Mouse (Mus musculus): Measurements from ENCODE around the gene Fsd2.

Gene Fsd2

DNA sequence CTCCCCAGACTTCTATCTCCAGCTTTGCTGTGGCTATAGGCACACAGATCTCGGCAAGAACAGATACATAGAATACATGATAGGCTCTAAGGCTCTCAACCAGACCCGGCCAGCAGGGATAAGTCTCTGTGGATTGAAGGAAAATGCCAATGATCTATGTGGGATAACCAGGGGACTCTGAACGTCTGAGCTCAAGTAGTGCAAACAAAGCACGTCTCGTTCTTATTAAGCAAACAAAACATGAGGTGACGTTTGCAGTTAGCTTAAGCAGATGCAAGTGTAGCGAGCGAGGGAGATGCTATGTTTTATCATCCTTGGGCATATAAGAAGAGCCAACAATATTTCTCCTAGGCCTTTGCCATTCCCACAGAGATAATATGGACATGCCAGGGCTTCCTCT, 23.8 kb downstream of the Fsd2 start:
- DNase-seq (ENCODE audit: low read depth in 2 of 2, low spot score in 2 of 2) = no peak

DNA sequence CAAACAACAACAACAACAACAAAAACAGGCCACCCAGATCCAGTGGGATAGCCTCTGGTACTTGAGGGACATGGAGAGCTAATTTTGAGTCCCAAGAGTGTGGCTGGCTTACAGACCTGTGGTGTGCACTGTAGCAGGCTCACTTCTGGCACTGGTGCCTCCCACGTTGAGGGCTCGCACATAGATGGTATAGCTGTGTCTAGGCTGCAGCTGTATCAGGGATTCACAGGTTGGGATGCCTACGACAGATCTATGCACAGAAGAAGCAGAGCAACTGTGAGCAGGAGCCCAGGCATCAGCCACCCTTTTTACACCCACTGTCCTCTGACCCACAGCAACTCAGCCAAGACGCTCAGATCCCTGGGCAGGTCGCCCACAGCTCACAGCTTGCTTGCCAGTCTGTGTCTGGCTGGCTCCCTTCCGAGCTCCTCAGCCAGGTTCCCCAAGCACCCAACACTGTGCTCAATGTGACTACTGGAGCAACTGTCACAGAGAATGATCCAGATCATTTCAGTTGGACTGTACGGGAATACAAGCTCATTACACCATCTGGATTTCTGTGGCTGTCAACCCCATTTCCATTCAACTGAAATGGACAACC, 24.7 kb downstream of the Fsd2 start:
- no peak for DNase-seq (ENCODE audit: low read depth in 2 of 2, low spot score in 2 of 2)

DNA sequence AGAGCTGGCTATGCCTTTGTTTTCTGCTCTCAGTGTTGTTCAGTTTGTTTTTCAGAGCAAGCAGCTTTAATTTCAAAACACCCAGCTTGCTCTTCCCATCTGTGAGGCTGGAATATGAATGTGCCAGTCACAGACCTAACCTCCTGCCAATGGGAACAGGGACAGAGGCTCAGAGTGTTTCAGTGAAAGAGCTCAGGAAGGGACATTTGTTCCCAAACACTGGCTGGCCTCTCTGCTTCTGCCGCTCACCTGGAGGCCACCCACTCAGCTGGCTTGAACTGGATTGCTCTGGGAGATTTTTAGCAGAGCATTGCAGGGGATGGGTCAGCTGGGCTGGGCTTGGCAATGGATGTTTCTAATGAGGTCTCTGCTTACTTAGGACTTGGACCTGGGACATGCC, 25.7 kb downstream of the Fsd2 start:
- DNase-seq (ENCODE audit: low read depth in 2 of 2, low spot score in 2 of 2) = no peak

DNA sequence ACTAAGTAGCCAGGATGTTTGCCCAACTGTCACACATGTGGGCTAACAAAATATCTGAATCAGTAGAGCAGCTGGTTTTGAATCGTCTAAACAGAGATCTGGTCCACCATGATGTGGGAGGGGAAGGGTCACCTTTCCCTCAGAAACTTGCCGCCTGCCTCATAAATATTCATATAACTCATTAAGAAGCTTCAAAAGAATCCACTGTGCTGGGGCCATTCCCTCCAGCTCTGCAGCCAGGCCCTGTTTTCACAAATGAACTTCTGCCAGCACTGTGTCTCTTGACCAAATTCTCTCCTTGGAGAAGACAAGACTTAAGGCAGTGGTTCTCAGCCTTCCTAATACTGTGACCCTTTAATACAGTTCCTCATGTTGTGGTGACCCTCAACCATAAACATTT, 27.2 kb downstream of the Fsd2 start:
- DNase-seq (ENCODE audit: low read depth in 2 of 2, low spot score in 2 of 2) = no peak

DNA sequence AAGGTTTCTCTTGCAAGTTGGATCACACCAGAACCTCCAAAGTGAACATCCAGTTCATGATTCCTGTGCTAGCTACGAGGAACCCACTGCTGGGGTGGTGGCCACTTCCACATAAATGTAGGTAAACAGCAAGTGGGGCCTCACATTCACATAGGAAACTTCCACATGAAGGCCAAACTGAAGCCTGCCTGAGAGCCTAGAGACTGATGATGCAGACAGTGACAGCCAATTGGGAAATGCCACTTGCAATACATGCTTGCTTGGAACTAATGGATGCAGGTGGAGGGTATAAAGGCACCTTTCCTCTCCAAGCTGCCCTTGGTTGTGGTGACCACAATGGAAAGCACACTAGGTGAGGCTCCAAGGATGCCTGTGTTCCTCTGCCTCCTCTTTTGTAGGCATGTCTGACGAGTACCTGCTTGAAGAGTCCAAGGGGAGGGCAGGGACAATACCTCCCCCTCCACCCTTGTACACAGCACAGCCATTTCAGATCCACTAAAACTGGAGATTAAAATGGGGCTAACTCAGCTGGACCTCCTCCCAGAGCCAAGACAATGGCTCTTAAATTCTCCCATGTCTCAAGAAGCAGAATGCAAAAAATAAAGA, 28.6 kb downstream of the Fsd2 start:
- no peak for DNase-seq (ENCODE audit: low read depth in 2 of 2, low spot score in 2 of 2)

DNA sequence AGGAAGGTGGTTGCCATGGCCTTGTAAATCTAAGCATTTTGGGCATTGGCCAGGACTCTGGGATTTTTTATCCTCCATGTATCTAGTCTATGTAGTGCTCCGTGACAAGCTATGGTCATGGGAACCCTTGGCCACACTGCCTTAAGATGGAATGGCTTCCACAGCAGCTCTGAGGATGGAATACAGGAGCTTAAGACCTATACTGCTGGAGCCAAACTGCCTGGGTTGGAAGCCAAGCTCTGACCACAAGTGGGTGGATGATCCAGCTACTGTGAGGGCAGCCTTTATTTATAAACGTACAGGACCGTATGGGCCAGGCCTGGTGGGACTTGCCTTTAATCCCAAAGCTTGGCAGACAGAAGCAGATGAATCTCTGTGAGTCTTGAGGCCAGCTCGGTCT, 30.3 kb downstream of the Fsd2 start:
- DNase-seq (ENCODE audit: low read depth in 2 of 2, low spot score in 2 of 2) = no peak

DNA sequence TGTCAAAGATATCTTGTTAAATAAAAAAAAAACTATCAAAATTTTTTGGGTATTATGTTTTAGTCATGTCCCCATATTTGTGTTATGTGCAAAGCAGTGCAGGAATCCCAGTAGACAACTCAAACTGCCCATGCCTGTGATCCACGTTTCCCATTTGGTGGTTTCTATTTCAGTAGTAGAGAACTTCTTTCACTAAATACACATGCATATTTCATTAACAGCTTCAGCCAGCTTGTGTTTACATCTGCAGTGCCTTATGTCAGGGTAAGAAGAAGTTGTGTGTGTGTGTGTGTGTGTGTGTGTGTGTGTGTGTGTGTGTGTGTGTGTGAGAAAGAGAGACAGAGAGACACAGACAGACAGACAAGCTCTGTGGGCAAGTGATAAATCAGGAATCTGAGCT, 35.3 kb downstream of the Fsd2 start:
- no peak for DNase-seq (ENCODE audit: low read depth in 2 of 2, low spot score in 2 of 2)

DNA sequence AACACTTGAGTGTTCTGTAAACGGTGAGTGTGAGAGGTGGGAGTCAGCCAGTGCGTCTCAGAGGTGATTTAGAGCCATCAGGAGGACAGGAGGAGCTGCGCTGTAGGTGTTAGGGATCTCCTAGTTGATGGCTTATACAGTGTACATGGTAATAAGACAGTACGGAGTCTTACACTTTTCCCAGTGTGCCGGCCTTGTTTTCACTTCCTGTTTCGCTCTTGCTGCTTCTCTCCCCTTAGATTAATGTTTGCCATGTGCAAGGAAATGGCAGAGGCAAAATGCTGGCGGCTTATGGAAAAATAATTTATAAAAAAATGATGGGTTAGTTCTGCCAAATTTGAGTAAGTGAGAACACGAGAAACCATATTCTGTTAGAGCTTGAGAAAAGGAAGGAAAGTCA, 37.8 kb downstream of the Fsd2 start:
- no peak for DNase-seq (ENCODE audit: low read depth in 2 of 2, low spot score in 2 of 2)

DNA sequence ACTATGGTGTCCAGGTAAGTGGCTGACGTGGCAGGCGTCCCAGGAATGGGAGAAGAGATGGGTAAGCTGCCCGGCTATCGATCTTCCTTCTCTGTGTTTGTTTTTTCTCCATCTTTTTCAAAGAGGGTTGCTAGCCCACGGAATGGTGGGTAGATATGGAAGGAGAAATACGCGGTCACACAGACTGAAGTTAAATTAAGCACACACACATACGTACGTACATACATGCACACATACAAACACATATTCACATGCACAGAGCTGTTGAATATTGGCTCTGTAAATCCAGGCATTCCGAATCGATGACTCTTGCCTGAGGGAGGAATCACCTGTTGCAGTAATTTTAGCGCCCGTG, 43.1 kb downstream of the Fsd2 start:
- no peak for DNase-seq (ENCODE audit: low read depth in 2 of 2, low spot score in 2 of 2)

DNA sequence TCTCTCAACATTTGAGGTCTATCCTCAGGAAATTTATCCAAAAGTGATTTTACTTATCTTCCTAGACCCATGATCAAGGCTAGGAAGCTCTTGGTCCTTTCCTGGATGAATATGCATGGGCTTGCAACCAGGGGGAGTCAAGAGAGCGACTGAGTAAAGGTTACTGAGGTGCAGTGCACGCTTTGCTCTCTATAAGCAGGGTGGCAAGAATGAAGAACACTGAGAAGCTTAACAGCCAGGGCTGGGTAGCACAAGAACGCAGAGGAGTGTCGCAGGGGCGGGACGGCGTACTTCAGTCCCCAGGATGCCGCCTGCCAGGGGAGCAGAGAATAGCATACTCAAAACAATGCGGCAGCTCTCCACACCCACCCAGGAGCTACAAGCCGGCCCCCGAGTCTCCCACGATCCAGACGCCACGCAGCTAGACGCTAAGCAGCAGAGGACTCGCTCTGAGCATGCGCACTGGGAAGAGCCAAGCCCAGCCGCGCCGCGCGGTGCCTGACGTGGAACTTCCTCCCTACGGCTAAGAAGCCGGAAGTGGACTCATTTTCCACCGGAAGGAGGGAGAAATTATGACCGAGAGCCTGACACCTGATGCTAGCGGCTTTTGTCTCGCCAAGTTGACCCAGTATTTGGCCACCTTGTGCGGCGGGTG, 43.6 kb downstream of the Fsd2 start:
- peak; percentile 81 to 83 for DNase-seq (ENCODE audit: low read depth in 2 of 2, low spot score in 2 of 2)

DNA sequence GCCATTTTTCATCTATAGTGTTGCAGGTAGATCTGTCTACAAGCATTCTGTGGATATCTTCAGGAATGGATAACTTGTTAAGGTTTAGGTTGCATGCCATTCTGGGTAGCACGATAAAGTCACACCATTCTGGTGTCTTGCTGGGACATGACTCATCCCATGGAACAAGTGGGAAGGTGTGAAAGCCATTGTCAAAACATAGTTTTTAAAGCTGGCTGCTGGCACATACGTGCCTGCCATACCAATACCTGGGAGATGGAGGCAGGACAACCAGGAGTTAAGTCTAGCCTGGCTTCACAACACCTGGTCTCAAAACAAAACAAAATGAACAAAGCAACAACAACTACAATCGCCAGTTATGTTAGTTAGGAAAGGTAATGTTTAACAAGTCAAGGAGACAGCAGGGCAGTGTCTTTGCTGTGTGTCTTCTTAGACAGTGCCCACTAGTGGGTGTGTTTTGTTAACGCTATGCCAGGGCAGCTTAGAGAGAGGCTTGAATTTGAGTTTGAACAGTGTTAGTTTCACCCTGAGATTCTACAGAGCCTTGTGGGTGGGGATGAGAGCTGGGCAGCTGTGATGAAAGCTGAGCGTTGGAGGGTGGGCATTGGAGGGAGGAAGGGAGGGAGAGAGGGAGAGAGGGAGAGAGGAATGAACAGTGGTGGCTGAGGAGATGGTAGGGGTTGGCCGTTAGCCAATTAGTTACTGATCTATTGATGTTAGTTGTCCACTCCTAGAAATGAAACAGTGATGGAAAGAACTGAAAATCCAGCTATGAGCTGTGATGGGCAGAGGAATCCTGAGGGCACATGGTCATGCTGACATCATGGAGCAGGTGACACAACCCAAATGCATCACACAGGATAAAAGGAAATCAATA, 50.4 kb downstream of the Fsd2 start:
- no peak for DNase-seq (ENCODE audit: low read depth in 2 of 2, low spot score in 2 of 2)

DNA sequence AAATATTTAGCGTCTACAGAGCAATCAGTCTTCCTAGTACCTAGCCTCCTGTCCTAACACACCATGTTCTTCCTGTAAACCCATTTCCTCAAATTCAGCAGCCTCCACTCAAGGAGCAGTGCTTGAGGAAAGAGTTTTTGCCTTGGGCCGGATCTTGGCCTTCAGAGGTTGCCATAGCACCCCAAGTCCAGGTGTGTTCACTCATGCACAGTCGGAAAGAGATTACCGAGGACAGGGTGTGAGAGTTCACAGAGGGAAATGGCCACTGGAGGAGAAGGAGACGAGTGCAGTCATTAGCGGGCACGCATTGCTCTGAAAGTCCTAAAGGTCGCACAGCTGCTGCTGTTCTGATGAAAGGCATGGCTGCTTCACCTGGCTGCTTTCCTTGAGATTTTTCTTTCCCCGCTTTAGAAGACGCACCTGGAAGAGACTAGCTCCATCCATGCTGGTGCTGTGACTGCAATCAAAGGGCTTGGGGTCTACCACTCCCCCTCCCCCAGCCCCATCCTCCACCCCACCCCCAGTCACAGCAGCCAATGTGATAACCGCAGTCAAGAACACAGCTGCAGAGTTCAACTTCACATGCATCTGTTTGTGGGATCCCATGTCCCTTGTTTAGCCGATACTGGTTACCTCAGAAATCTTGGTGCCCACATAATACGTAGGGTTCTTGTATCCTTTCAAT, 51.7 kb downstream of the Fsd2 start:
- no peak for DNase-seq (ENCODE audit: low read depth in 2 of 2, low spot score in 2 of 2)

DNA sequence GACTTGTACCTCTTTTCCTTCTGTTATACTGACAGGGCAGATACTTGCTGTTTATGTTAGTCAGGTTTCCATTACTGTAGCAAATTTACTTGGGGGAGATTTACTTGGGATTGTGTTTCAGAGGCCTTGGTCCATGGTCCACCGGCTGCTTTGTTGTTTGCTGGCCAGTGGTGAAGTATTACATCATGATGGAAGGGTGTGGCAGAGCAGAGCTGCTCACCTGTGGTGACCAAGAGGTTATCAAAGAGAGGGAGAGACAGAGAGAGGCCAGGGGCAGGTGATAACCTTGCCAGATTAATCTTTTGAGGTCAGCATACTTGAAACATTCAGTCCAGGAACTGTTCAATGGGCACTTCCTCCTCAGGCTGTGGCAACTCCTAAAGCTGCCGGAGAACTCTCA, 65.7 kb downstream of the Fsd2 start:
- no peak for DNase-seq (ENCODE audit: low read depth in 2 of 2, low spot score in 2 of 2)

DNA sequence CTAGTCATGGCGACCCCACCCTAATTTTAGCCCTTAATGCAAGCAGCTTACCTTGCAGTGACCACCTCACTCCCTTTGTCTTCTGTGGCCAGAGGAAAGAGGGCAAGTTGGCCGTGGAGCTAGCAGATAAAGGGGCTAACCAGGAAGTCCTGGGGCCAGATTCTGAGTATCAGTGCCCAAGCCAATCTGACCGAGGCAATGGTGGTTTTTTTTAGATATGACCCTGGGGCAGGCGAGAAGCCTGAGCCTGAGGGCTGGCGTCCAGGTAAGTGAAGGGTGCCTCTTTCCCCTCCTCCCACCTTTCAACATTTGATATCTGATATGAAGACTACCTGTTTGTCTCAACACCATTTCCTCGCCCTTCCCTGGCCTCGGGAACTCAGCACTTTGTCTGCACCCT, 68.6 kb downstream of the Fsd2 start, which contains the start of gene BC048679:
Gene BC048679, minus strand, starts transcription at position 101 of the 400 bp plus-strand sequence.
- DNase-seq (ENCODE audit: low read depth in 2 of 2, low spot score in 2 of 2) = no peak

DNA sequence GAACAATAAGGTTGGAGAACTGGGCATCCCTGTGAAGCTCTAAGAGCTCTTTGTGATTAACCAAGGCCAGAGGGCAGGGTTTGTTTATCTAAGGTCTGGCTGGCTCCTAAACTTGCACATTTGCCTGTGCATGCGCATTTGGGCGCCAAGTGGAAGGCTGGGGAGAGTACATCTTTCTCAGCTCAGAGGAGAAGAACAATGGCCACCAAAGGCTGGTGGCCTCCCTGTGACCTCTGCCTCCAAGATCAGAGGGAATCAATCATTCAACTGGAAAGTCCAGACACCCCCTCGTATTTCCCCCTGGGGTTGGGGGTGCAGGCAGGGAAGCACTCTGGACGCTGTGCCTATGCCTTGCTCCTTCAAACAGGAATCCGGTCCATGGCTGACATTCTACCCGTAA, 69.6 kb downstream of the Fsd2 start:
- DNase-seq (ENCODE audit: low read depth in 2 of 2, low spot score in 2 of 2) = no peak

DNA sequence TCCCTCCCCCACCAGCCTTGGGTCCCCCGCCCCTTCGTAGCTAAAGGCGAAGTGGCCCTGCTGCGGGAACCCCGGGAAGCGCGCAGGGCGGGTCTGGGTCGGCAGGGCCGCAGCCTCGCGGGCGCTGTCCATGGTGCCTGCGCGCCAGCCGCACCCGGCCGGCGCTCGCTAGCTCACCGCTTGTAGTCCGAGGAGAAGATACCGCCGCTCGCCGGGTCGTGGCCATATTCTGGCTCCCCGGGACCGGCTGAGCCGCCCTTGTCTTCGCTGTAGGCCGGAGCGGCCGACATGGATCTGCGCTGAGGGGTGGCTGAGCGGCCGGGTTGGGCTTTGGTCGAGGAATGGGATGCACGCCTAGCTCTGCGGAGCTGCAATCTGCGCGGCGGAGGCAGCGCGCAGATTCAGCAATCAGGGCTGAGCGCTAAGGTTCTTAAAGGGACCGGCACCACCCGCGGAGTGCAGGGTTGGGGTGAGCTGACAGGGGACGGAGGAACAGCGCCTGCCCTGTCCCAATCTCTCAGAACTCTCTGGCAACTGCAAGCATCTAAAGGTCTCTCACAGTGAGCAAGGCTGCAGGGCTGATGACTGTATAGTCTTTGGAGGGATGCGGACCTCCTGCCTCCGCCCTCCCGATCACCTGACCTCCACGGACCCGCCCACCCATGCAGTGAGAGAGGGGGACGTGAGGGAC, 73.3 kb downstream of the Fsd2 start, which contains the start of gene Ap3b2:
Gene Ap3b2, minus strand, starts transcription at position 595 of the 691 bp plus-strand sequence.
- no peak for DNase-seq (ENCODE audit: low read depth in 2 of 2, low spot score in 2 of 2)

DNA sequence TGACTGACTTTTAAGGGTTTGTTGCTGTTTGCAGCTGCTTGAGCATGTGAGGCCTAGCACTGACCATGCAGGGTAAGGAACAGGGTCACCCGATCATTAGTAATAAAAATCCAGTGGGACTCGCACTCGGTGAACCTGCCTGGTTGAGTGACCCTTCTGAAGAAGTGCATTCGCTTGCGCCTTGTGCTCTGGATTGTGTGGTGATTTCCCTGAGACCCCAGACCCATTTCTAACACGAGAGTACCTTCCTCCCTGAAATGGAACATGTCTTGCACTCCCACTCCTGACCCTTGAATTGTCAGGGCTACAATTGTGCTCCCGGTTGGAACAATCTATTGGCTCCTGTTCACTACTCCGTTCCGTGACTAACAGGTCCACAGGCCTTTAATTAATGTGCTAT, 74.1 kb downstream of the Fsd2 start:
- DNase-seq (ENCODE audit: low read depth in 2 of 2, low spot score in 2 of 2) = no peak

DNA sequence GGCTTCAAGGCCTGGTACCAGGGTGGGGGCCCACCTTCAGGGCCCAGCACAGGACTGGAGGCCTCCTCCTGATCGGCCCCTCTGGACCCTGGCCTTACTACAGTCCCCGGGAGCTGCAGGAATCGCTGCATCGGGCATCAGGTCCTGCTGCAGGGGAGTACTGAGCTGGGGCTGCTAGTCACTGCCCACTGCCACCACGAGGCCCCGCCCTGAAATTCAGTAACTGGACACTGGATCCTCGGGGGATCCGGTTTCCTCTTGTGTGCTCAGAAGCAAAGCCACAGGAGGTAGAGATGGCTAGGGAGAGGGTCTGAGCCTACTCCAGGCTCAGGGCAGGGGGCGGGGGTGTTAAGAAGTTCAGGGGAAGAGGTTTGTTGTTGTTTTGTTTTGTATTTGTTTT, 77.1 kb downstream of the Fsd2 start:
- no peak for DNase-seq (ENCODE audit: low read depth in 2 of 2, low spot score in 2 of 2)
